Mouse (Mus musculus) cerebellum, adult 11-12 months (tissue): ENCODE results near the gene Gm21836.
"Not testable (repeated sequence)": the region's sequence is repeated elsewhere in the genome, so short reads cannot be mapped to it uniquely, and the experiment has no call there.

Experiments
- DNase-seq: peaks from one replicate; pipeline ENCODE4 v3.0.0; 2022

Gene Gm21836

GRCm38 (mm10) chr9:124493693-124494092, at the start of gene Gm21836:
Gene Gm21836 (minus strand): TSS chr9:124493793.
- not testable (repeated sequence) for DNase-seq

DNA sequence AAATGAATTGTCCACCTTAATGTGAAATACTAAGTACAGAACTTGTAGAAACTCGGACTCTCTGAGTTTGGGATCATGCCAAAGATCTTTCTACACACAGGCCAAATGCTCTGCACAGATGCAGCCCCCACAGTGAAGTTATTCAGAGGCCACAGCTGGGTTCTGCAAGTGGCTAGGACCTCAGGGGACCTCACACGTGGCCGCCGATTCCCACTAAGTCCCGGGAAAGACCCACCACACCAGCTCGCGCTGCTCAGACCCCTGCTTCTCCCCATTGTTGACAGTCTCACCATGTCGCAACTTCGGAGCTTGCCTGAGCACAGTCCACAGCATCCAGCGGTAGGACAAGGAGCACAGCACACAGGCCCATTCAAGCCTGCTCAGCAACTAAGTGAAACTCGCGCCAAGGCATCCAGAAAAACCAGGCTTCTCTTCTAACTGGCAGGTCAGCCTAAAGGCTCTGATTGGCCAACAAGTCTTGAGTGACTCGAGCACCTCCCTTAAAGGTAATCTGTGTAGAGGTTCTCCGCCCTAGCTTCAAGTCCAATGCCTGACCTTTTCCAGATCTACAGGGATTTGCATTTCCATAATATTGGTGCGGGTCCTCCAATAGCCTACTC, 13.1 kb downstream of the Gm21836 start:
- not testable (repeated sequence) for DNase-seq

GRCm38 (mm10) chr9:124478081-124478480, 15.5 kb downstream of the Gm21836 start:
- DNase-seq, result no peak

DNA sequence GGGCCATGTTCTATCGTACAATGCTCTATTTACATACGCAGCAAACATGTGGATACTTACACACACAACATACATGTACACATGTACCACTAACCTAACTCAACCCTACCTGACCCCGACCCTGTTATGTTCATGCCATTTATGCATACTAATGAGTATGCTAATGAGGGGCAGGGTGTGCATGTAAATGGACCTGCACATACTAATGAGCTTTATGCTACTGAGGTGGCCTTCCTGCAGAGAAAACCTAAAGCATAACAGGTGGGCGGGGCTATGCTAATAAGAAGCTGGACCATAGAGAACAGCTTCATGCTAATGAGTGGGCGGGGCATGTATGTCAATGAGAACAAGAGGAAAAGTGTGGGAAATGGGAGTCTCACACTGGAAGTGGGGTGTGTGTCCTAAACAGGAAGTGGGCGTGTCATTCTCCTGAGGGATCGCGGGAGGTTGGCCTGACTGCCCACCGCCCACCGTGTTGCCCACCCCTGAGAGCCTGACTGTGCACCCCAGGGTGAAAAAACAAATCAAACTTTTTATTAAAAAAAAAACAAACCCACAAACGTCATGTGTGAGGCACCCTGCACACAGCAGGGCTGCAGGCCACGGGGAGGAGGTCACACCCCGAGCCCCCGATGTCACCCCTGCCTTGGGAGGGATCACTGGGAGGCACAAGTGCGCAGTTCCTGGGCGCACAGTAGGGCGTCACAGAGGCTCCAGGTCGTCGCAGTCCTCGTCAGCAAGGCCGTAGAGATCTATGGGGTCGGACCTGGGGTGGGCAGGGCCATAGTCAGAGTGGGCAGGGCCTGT, 17.3 kb downstream of the Gm21836 start, which contains the start of gene Ppp2r3d:
Gene Ppp2r3d, minus strand, starts transcription at position 803 of the 807 bp plus-strand sequence.
- DNase-seq, result peak; percentile 60

DNA sequence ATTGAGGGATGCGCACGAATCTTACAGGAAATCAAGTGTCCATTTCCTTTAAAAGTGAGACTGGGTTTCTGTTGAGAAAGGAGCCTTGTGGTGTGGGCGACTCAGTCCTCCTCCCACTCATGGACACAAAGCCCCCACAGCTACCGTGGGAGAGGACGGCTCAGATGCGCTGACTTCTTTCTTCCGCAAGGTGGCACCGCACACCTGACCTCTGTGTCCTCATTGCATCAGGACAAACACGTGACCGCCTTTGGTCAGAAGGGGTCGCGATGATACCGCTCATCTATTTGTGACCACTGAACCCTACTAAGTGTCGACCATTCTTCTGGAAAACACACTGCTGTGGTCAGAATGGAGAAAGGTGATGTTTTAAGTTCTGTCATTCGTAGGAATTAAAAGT, 17.9 kb downstream of the Gm21836 start:
- DNase-seq, result peak; percentile 16

DNA sequence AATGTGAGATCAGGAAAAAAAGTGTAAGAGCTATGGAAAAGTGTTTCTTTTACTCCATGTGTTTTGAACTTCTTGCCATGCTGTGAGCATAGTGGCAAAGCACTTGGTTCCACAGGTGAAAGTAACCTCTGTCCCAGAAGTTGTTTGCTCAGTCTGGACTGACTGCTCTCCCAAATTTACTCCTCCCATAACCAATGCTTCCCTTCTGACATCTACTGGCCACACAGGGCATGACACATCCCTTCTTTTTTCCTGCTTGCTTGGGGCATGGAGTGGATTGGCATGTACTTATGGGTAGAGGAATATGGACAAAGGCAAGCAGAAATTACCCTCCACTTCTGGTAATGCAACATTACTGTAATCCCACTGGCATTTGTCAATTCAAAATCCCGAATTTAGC, 37.0 kb downstream of the Gm21836 start:
- no peak for DNase-seq
